Mouse (Mus musculus) neural tube, embryonic 15.5 days (tissue): ENCODE data around the gene Chchd3. TPM values are rescaled to one million over a fixed set of nuclear protein-coding genes. Genes with fewer than 3 reads are reported as not detected.

Experiments
- ATAC-seq: fragments of 200-750 bp; cut with Nextera tagmentation; 2 replicates; pipeline ENCODE4 v1.8.0; 2017; ENCODE audit warnings: mild to moderate bottlenecking, moderate TSS enrichment, moderate library complexity; ENCODE audit not compliant: low FRiP score
- H3K27ac ChIP-seq: fragments of 300-500 bp; sonication (generic); replicated peaks from 2 replicates; pipeline ENCODE4 v1.5.1; 2015; ENCODE audit warnings: mild to moderate bottlenecking, inconsistent platforms
- H3K27me3 ChIP-seq: fragments of 300-500 bp; sonication (generic); replicated peaks from 2 replicates; pipeline ENCODE4 v1.6.1; 2015; ENCODE audit warnings: inconsistent platforms
- H3K36me3 ChIP-seq: fragments of 300-500 bp; sonication (generic); 2 replicates; pipeline ENCODE4 v1.6.1; 2015; ENCODE audit warnings: inconsistent platforms
- H3K4me1 ChIP-seq: fragments of 300-500 bp; sonication (generic); 2 replicates; pipeline ENCODE4 v1.6.1; 2015; ENCODE audit warnings: inconsistent platforms
- H3K4me2 ChIP-seq: fragments of 300-500 bp; sonication (generic); 2 replicates; pipeline ENCODE4 v1.6.1; 2015; ENCODE audit warnings: inconsistent platforms, mild to moderate bottlenecking, moderate library complexity
- H3K4me3 ChIP-seq: fragments of 300-500 bp; sonication (generic); replicated peaks from 2 replicates; pipeline ENCODE4 v1.5.1; 2015; ENCODE audit warnings: mild to moderate bottlenecking, inconsistent platforms
- H3K9ac ChIP-seq: fragments of 300-500 bp; sonication (generic); replicated peaks from 2 replicates; pipeline ENCODE4 v1.6.1; 2015; ENCODE audit warnings: mild to moderate bottlenecking, inconsistent platforms
- H3K9me3 ChIP-seq: fragments of 300-500 bp; sonication (generic); replicated peaks from 2 replicates; pipeline ENCODE4 v1.6.1; 2016; ENCODE audit warnings: inconsistent platforms
- WGBS: fragments of 180-500 bp; shearing (Covaris S2); methylation state at CpG from one replicate; pipeline ENCODE4 v1.1.7; 2015; ENCODE audit warnings: mixed read lengths; 5-methylcytosine and 5-hydroxymethylcytosine counted together
- polyA plus RNA-seq: library from polyadenylated mRNA; unstranded; fragments of >200 nt; fragmentation: Nextera tagmentation; extraction: Ambion mirVana; gene quantifications from 2 replicates; pipeline ENCODE4 v1.2.1, GENCODE M21; 2015

Chchd3 gene
- polyA plus RNA-seq, 1 experiment from 2014 or later: 104 TPM

- Histone ChIP-seq H3K27ac (no peak overlapping the region), H3K9ac (no peak overlapping the region), H3K4me1 (peaks cover 15% of the 10 kb centered on the region), H3K9me3 (no peaks in the 10 kb centered on the region), H3K36me3 (no peaks in the 10 kb centered on the region), H3K27me3 (no peaks in the 10 kb centered on the region), H3K4me2 (no peak overlapping the region), H3K4me3 (no peak overlapping the region)
- WGBS: 89% methylated on average over 15 of the region's 15 CpGs
- ATAC-seq: no peak
These were observed 58.8 kb downstream of the Chchd3 start for GRCm38 (mm10) chr6:33001271-33001670.

GRCm38 (mm10) chr6:32996597-32996996 is 63.5 kb downstream of the Chchd3 start:
- no peaks in the 10 kb centered on the region for H3K9me3 ChIP-seq
- ATAC-seq: no peak
- H3K27ac ChIP-seq: no peak overlapping the region
- H3K4me1 ChIP-seq: peaks cover 7% of the 10 kb centered on the region
- no peak overlapping the region for H3K4me3 ChIP-seq
- no peaks in the 10 kb centered on the region for H3K27me3 ChIP-seq
- 100% methylated on average over 1 of the region's 1 CpGs for WGBS
- H3K36me3 ChIP-seq: no peaks in the 10 kb centered on the region
- H3K4me2 ChIP-seq: no peak overlapping the region
- H3K9ac ChIP-seq: no peak overlapping the region

GRCm38 (mm10) chr6:32993847-32994246 is 66.2 kb downstream of the Chchd3 start:
- no peaks in the 10 kb centered on the region for H3K36me3 ChIP-seq
- no peak overlapping the region for H3K9ac ChIP-seq
- peaks cover 14% of the 10 kb centered on the region; the same call in 1 of the 2 replicates for H3K4me1 ChIP-seq
- H3K4me2 ChIP-seq: no peak overlapping the region
- H3K9me3 ChIP-seq: no peaks in the 10 kb centered on the region
- no peak overlapping the region for H3K27ac ChIP-seq
- H3K4me3 ChIP-seq: no peak overlapping the region
- 96% methylated on average over 1 of the region's 1 CpGs for WGBS
- ATAC-seq: no peak
- H3K27me3 ChIP-seq: no peaks in the 10 kb centered on the region

GRCm38 (mm10) chr6:32990061-32990633 is 69.9 kb downstream of the Chchd3 start:
- no peak for ATAC-seq
- 69% methylated on average over 12 of the region's 12 CpGs for WGBS
- Histone ChIP-seq H3K36me3 (no peaks in the 10 kb centered on the region), H3K4me1 (peaks cover 8% of the 10 kb centered on the region; the same call in 1 of the 2 replicates), H3K4me2 (no peak overlapping the region), H3K4me3 (no peak overlapping the region), H3K9me3 (no peaks in the 10 kb centered on the region), H3K9ac (no peak overlapping the region), H3K27ac (no peak overlapping the region), H3K27me3 (no peaks in the 10 kb centered on the region)

- H3K4me3 ChIP-seq: no peak overlapping the region
- H3K4me1 ChIP-seq: peaks cover 13% of the 10 kb centered on the region; the same call in 1 of the 2 replicates
- WGBS: 92% methylated on average over 8 of the region's 8 CpGs
- H3K27me3 ChIP-seq: no peaks in the 10 kb centered on the region
- no peaks in the 10 kb centered on the region for H3K9me3 ChIP-seq
- no peak overlapping the region for H3K27ac ChIP-seq
- no peak overlapping the region for H3K9ac ChIP-seq
- no peak overlapping the region for H3K4me2 ChIP-seq
- no peaks in the 10 kb centered on the region for H3K36me3 ChIP-seq
- ATAC-seq: no peak
These were observed 71.5 kb downstream of the Chchd3 start for GRCm38 (mm10) chr6:32988561-32988960.

- Histone ChIP-seq H3K4me2 (no peak overlapping the region), H3K27ac (no peak overlapping the region), H3K9ac (no peak overlapping the region), H3K9me3 (no peaks in the 10 kb centered on the region), H3K27me3 (no peaks in the 10 kb centered on the region), H3K4me3 (no peak overlapping the region), H3K36me3 (no peaks in the 10 kb centered on the region), H3K4me1 (peaks cover 10% of the 10 kb centered on the region)
- 47% methylated on average over 5 of the region's 5 CpGs for WGBS
- ATAC-seq: no peak
These were observed 76.2 kb downstream of the Chchd3 start for GRCm38 (mm10) chr6:32983876-32984275.

GRCm38 (mm10) chr6:32981253-32981652 is 78.8 kb downstream of the Chchd3 start:
- no peak for ATAC-seq
- WGBS: 85% methylated on average over 11 of the region's 11 CpGs
- Histone ChIP-seq H3K27me3 (no peaks in the 10 kb centered on the region), H3K4me2 (no peak overlapping the region), H3K9me3 (no peaks in the 10 kb centered on the region), H3K36me3 (no peaks in the 10 kb centered on the region), H3K9ac (no peak overlapping the region), H3K4me1 (peaks cover 16% of the 10 kb centered on the region), H3K27ac (no peak overlapping the region), H3K4me3 (no peak overlapping the region)

- Histone ChIP-seq H3K36me3 (no peaks in the 10 kb centered on the region), H3K27me3 (no peaks in the 10 kb centered on the region), H3K4me2 (no peak overlapping the region), H3K27ac (no peak overlapping the region), H3K4me1 (peaks cover 13% of the 10 kb centered on the region), H3K4me3 (no peak overlapping the region), H3K9me3 (no peaks in the 10 kb centered on the region), H3K9ac (no peak overlapping the region)
- 97% methylated on average over 3 of the region's 3 CpGs for WGBS
- ATAC-seq: no peak
These were observed 81.2 kb downstream of the Chchd3 start for GRCm38 (mm10) chr6:32978811-32979210.

- H3K4me1 ChIP-seq: no peaks in the 10 kb centered on the region
- H3K27ac ChIP-seq: no peak overlapping the region
- H3K36me3 ChIP-seq: 0 out of 2 replicates have a peak, but pooled peaks cover 2% of the 10 kb centered on the region
- no peak overlapping the region for H3K4me2 ChIP-seq
- no peaks in the 10 kb centered on the region for H3K27me3 ChIP-seq
- ATAC-seq: no peak
- no peak overlapping the region for H3K9ac ChIP-seq
- H3K9me3 ChIP-seq: no peaks in the 10 kb centered on the region
- no peak overlapping the region for H3K4me3 ChIP-seq
These were observed 88.1 kb downstream of the Chchd3 start for GRCm38 (mm10) chr6:32971926-32972325.

- Histone ChIP-seq H3K27ac (no peak overlapping the region), H3K9me3 (no peaks in the 10 kb centered on the region), H3K4me2 (no peak overlapping the region), H3K9ac (no peak overlapping the region), H3K4me1 (no peaks in the 10 kb centered on the region), H3K27me3 (no peaks in the 10 kb centered on the region), H3K4me3 (no peak overlapping the region), H3K36me3 (0 out of 2 replicates have a peak, but pooled peaks cover 2% of the 10 kb centered on the region)
- ATAC-seq: no peak
- 67% methylated on average over 2 of the region's 2 CpGs for WGBS
These were observed 91.1 kb downstream of the Chchd3 start for GRCm38 (mm10) chr6:32968971-32969370.

- 55% methylated on average over 3 of the region's 3 CpGs for WGBS
- Histone ChIP-seq H3K27me3 (no peaks in the 10 kb centered on the region), H3K9ac (no peak overlapping the region), H3K4me1 (peaks cover 6% of the 10 kb centered on the region; the same call in 1 of the 2 replicates), H3K27ac (no peak overlapping the region), H3K36me3 (no peaks in the 10 kb centered on the region), H3K9me3 (no peaks in the 10 kb centered on the region), H3K4me2 (no peak overlapping the region), H3K4me3 (no peak overlapping the region)
- no peak for ATAC-seq
These were observed 98.0 kb downstream of the Chchd3 start for GRCm38 (mm10) chr6:32962048-32962447.

- H3K4me1 ChIP-seq: peaks cover 6% of the 10 kb centered on the region; the same call in 1 of the 2 replicates
- WGBS: 54% methylated on average over 3 of the region's 3 CpGs
- no peaks in the 10 kb centered on the region for H3K27me3 ChIP-seq
- no peak overlapping the region for H3K4me2 ChIP-seq
- no peak overlapping the region for H3K4me3 ChIP-seq
- no peaks in the 10 kb centered on the region for H3K9me3 ChIP-seq
- H3K27ac ChIP-seq: no peak overlapping the region
- no peaks in the 10 kb centered on the region for H3K36me3 ChIP-seq
- H3K9ac ChIP-seq: no peak overlapping the region
- ATAC-seq: no peak
These were observed 98.6 kb downstream of the Chchd3 start for GRCm38 (mm10) chr6:32961477-32961876.
